Mouse (Mus musculus): ENCODE measurements around the gene Ifrd2. TPM values are rescaled to one million over a fixed set of nuclear protein-coding genes. Genes with fewer than 3 reads are reported as not detected.
A peak's percentile ranks its signal among the peaks of the same experiment; 100 is the strongest.
"Not testable (repeated sequence)": the region's sequence is repeated elsewhere in the genome, so short reads cannot be mapped to it uniquely, and the experiment has no call there.

Ifrd2 gene
- polyA plus RNA-seq, 1 experiment from 2014 or later = 19.1 TPM

DNA sequence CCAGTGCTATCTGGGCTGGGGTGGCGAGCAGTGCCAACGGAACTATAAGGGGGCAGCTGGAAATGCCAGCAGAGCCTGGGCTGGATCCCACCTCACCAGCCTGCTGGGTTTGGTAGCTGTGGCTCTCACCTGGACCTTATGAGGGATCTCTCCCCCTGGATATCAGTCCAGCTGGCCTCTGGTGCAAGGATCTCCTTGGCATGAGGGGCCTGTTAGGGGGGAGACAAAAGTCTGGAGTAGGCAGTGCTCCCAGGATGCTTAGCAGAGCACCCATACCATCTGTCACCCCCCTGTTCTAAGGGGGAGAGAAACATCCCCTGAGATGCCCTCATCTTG, 15.1 kb upstream of the Ifrd2 start:
- POLR2A ChIA-PET = interaction anchor here (0.7 kb wide), 1 partner anchor 9 kb away, joined by 3 read pairs; the partner anchor contains the start of gene Tusc2
- H3K27me3 ChIP-seq = no peaks in the 10 kb centered on the region

GRCm38 (mm10) chr9:107573774-107574173, 13.7 kb upstream of the Ifrd2 start:
- in situ Hi-C loops (cut with MboI; ENCODE audit: low pct_unique_long_range_greater_than_20kb); H3K27me3 ChIP-seq; ATAC-seq; DNase-seq (ENCODE audit: low read depth, low spot score); POLR2A ChIA-PET: not testable (repeated sequence)
- CTCF ChIA-PET = interaction anchor here (1.3 kb wide), 1 partner anchor 72 kb away, joined by 3 read pairs; no protein-coding TSS in a partner anchor

More for the DNA sequence above, 15.1 kb upstream of the Ifrd2 start:
- ATAC-seq (no peak), DNase-seq (ENCODE audit: low read depth, low spot score) (no peak)
- CTCF ChIA-PET = interaction anchor here (1.9 kb wide), 1 partner anchor 72 kb away, joined by 7 read pairs; no protein-coding TSS in a partner anchor
- no peak for TF ChIP-seq CTCF (IDR thresholded peaks at IDR 0.05)
- in situ Hi-C loops (cut with MboI; ENCODE audit: low pct_unique_long_range_greater_than_20kb) = no loop called here

DNA sequence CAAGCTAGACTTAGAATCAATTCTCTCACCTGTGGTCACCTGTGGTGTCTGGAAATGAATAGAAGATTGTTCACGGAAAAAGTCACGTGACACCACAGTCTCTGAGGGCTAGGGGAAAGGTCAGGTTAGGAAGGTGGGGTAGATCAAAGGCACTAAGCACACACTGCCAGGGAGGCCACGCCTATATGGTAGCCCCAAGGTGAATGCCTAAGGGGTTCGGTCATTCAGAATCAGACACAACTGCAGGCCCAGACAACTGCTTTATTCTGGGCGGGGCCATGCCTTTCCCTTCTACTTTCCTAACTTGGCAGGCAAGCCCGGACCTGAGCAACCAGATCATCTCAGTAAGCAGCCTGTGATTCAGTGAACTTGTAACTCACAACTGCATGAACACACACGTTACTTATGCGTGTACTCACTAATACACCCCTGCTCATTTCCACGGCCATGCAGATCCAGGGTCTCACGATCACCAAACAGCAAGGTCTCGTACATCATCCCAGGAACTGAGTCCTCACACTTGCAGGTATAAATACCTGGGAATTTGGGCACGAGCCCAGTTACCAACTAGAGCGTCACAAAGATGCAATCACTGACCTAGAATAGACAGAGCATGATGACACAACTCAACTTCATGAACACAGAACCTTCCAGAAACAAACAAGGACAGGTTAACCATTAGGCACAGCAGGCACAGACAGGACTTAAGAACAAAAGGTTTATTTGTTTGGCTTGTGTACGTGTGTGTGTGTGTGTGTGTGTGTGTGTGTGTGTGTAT, 11.7 kb upstream of the Ifrd2 start:
- no peak for ATAC-seq
- POLR2A ChIA-PET = interaction anchor here (0.8 to 1.2 kb wide), 2 partner anchors 18 to 19 kb away, joined by 3 read pairs; no protein-coding TSS in a partner anchor
- CTCF ChIA-PET = interaction anchor here (1.1 kb wide), 1 partner anchor 10 kb away, joined by 3 read pairs; no protein-coding TSS in a partner anchor
- no peak for TF ChIP-seq CTCF (IDR thresholded peaks at IDR 0.05)
- in situ Hi-C loops (cut with MboI; ENCODE audit: low pct_unique_long_range_greater_than_20kb) = no loop called here
- no peaks in the 10 kb centered on the region for H3K27me3 ChIP-seq
- no peak for DNase-seq (ENCODE audit: low read depth, low spot score)

- TF ChIP-seq CTCF (IDR thresholded peaks at IDR 0.05) = no peak
- DNase-seq (ENCODE audit: low read depth, low spot score) = no peak
- in situ Hi-C loops (cut with MboI; ENCODE audit: low pct_unique_long_range_greater_than_20kb) = no loop called here
- no peak for ATAC-seq
- H3K27me3 ChIP-seq = no peaks in the 10 kb centered on the region
- ChIA-PET POLR2A (no interaction called here), CTCF (interaction anchor here (1.2 kb wide), 1 partner anchor 11 kb away, joined by 4 read pairs; no protein-coding TSS in a partner anchor)
These were observed 10.9 kb upstream of the Ifrd2 start, which contains the start of gene Hyal1 for GRCm38 (mm10) chr9:107576357-107577107. Gene Hyal1 (plus strand): TSS chr9:107576927.

DNA sequence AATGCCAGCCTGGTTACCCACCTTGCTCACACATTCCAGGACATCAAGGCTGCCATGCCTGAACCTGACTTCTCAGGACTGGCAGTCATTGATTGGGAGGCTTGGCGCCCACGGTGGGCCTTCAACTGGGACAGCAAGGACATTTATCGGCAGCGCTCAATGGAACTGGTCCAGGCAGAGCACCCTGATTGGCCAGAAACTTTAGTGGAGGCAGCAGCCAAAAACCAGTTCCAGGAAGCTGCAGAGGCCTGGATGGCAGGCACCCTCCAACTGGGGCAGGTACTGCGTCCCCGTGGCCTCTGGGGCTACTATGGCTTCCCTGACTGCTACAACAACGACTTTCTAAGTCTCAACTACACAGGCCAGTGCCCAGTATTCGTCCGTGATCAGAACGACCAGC, 9.6 kb upstream of the Ifrd2 start:
- ChIA-PET POLR2A (no interaction called here), CTCF (interaction anchor here (2.8 kb wide), 1 partner anchor 12 kb away, joined by 9 read pairs; no protein-coding TSS in a partner anchor)
- DNase-seq (ENCODE audit: low read depth, low spot score) (no peak), ATAC-seq (no peak)
- in situ Hi-C loops (cut with MboI; ENCODE audit: low pct_unique_long_range_greater_than_20kb) = no loop called here
- TF ChIP-seq CTCF (IDR thresholded peaks at IDR 0.05) = no peak
- H3K27me3 ChIP-seq = no peaks in the 10 kb centered on the region

DNA sequence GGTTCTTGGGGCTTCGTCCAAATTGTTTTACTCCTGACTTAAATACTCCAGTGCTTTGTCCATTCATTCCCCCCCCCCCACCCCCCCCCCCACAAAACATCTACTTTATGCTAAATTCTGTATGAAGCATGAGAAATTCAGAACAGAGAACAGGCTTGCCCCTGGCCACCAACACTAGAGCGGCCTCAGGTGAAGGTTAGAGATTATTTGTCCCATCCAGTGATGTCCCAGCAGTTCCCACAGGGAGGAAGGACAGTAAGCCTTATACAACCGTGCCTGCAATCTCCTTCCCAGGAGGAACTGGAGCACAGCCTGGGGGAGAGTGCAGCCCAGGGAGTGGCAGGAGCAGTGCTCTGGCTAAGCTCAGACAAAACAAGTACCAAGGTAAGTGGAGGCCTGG, 8.9 kb upstream of the Ifrd2 start, which contains the start of gene Naa80:
Gene Naa80 (plus strand): TSS at position 301 of the 400 bp plus-strand sequence.
- DNase-seq (ENCODE audit: low read depth, low spot score) (no peak), ATAC-seq (no peak)
- no peak for TF ChIP-seq CTCF (IDR thresholded peaks at IDR 0.05)
- H3K27me3 ChIP-seq = no peaks in the 10 kb centered on the region
- in situ Hi-C loops (cut with MboI; ENCODE audit: low pct_unique_long_range_greater_than_20kb) = no loop called here
- CTCF ChIA-PET = interaction anchor here (2.8 to 2.9 kb wide), 2 partner anchors 9 to 13 kb away, joined by 9 to 19 read pairs; partner anchors contain the start of gene Hyal2
- POLR2A ChIA-PET = interaction anchor here (1.2 kb wide), 1 partner anchor 9 kb away, joined by 4 read pairs; the partner anchor contains the start of gene Ifrd2

- H3K27me3 ChIP-seq = no peaks in the 10 kb centered on the region
- in situ Hi-C loops (cut with MboI; ENCODE audit: low pct_unique_long_range_greater_than_20kb) = no loop called here
- DNase-seq (ENCODE audit: low read depth, low spot score) = no peak
- POLR2A ChIA-PET = interaction anchor here (0.5 to 3.2 kb wide), 4 partner anchors 8 to 295 kb away, joined by 3 to 9 read pairs (median 4); partner anchors contain the start of genes Ifrd2 and Tusc2
- no peak for TF ChIP-seq CTCF (IDR thresholded peaks at IDR 0.05)
- CTCF ChIA-PET = interaction anchor here (1.2 to 2.9 kb wide), 5 partner anchors 9 to 65 kb away, joined by 3 to 19 read pairs (median 9); partner anchors contain the start of gene Hyal2
- peak; percentile 40 for ATAC-seq
These were observed 8.2 kb upstream of the Ifrd2 start for GRCm38 (mm10) chr9:107579023-107579900.

DNA sequence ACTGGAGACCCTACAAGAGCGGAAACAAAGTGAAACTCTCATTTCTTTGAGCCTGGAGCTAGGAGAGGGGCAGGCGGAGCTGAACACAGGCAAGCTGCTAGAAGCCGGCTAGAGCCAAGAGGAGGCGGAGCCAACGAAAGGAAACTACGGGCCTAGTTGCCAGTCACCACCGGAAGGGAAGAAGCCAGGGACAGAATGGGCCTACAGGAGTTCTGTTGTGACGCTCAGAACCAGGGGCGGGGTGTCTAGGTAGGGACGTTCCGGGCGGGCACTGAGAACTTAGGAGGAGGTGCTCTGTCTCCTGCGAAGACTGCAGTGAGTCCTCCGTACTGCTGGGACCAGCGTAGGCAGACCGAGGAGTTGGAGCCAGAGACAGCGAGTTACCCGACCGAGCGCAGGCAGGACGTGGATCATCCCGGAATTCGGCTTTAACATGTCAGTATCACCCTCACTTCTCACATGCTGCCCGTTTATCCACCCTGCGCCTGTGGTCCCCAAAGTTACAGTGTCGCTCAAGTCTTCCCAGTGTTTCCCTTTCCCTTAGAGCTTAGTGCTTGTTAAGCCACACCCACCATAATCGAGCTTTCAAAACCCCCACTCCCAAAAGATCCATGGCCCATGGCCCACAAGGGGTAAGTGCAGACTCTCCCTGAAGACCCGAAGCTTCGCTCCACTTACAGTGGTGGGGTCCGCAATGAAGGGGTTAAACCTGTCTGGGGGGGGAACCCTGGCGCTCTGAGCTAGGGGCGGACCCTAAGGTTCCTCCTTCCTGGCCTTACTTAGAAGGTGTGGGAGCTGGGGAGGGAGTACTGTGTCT, 6.7 kb upstream of the Ifrd2 start, which contains the start of gene Hyal3:
Gene Hyal3 (plus strand): TSS at position 318 of the 817 bp plus-strand sequence.
- H3K27me3 ChIP-seq = no peaks in the 10 kb centered on the region
- peak; percentile 69 for ATAC-seq
- TF ChIP-seq CTCF (IDR thresholded peaks at IDR 0.05) = no peak
- POLR2A ChIA-PET = interaction anchor here (0.5 to 3.2 kb wide), 4 partner anchors 11 to 28 kb away, joined by 3 to 9 read pairs (median 6); partner anchors contain the start of gene Tusc2
- in situ Hi-C loops (cut with MboI; ENCODE audit: low pct_unique_long_range_greater_than_20kb) = no loop called here
- DNase-seq (ENCODE audit: low read depth, low spot score) = no peak
- CTCF ChIA-PET = interaction anchor here (1.0 to 2.9 kb wide), 6 partner anchors 11 to 64 kb away, joined by 3 to 19 read pairs (median 7); partner anchors contain the start of gene Hyal2

DNA sequence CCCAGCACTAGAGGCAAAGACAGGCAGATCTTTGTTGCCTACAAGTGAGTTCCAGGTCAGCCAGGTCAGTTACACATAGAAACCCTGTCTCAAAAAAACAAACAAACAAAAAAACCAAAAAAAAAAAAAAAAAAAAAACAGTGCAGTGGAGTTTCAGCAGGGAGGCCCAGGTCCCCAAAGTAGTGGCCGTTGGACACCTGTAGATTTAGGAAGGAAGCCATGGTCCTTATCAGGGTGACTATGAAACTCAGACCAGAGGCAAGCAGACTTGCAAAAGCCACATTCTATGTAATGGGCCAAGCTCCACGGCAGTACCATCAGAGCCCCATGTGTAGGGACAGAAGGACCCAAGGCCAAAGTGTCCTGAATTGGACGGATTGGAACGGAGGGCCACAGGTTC, 5.9 kb upstream of the Ifrd2 start:
- TF ChIP-seq CTCF (IDR thresholded peaks at IDR 0.05) = no peak
- no peak for ATAC-seq
- no peaks in the 10 kb centered on the region for H3K27me3 ChIP-seq
- no peak for DNase-seq (ENCODE audit: low read depth, low spot score)
- ChIA-PET CTCF (interaction anchor here (1.0 kb wide), 1 partner anchor 44 kb away, joined by 3 read pairs; no protein-coding TSS in a partner anchor), POLR2A (interaction anchor here (0.5 to 3.2 kb wide), 3 partner anchors 12 to 27 kb away, joined by 3 to 9 read pairs (median 8); partner anchors contain the start of gene Tusc2)
- in situ Hi-C loops (cut with MboI; ENCODE audit: low pct_unique_long_range_greater_than_20kb) = no loop called here

Data from Patski (cell line).